Mouse (Mus musculus) liver, embryonic 14.5 days (tissue): ENCODE measurements around the gene Olfr1377.

Experiments used
- CTCF ChIP-seq: IDR thresholded peaks from 2 replicates; pipeline ENCODE4 v1.5.1; 2016; ENCODE audit warnings: antibody characterized with exemption, low read depth, control low read depth
- EP300 ChIP-seq: IDR thresholded peaks from 2 replicates; pipeline ENCODE4 v1.6.1; 2016; ENCODE audit warnings: antibody characterized with exemption, low read depth

DNA sequence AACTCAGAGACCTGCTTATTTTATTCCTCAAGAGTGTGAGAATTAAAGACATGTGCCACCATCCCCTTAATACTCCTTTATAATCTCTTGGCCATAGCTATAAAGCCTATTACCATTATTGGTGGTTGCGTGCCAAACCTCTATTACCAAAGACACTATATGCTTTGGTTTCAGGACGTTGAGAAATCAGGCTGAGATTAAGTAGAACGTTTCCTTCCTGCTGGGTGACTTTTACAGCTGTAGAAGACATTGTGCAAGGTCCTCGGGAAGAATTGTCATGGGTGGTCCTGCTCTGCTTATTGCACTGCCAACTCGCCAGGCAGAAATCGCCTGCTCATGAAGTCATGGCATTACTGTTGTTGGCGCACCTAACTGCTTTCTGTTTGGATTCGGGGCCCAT lies 43.3 kb upstream of the Olfr1377 start:
- TF ChIP-seq CTCF: no peak
- TF ChIP-seq EP300: no peak
